Mouse (Mus musculus) G1E (cell line): Measurements from ENCODE around the gene Cadm2.

Experiments
- CTCF ChIP-seq: IDR thresholded peaks from 2 replicates; pipeline ENCODE4 v1.5.1; 2012; ENCODE audit warnings: low read depth, low read length, inconsistent platforms, mixed read lengths
- GATA1 ChIP-seq: IDR thresholded peaks from 2 replicates; pipeline ENCODE4 v1.6.1; 2012; ENCODE audit warnings: borderline replicate concordance, low read length, inconsistent platforms, mixed read lengths
- GATA2 ChIP-seq: IDR thresholded peaks from 2 replicates; pipeline ENCODE4 v1.6.1; 2012; ENCODE audit warnings: low read depth, low read length, inconsistent platforms, borderline replicate concordance
- POLR2AphosphoS5 ChIP-seq: IDR thresholded peaks from 2 replicates; pipeline ENCODE4 v1.6.1; 2012; ENCODE audit warnings: low read depth, low read length, inconsistent platforms; ENCODE audit not compliant: insufficient replicate concordance
- TAL1 ChIP-seq: conservative IDR thresholded peaks from 2 replicates; pipeline ENCODE4 v1.6.1; 2012; ENCODE audit warnings: low read depth, low read length, inconsistent platforms, mixed read lengths

DNA sequence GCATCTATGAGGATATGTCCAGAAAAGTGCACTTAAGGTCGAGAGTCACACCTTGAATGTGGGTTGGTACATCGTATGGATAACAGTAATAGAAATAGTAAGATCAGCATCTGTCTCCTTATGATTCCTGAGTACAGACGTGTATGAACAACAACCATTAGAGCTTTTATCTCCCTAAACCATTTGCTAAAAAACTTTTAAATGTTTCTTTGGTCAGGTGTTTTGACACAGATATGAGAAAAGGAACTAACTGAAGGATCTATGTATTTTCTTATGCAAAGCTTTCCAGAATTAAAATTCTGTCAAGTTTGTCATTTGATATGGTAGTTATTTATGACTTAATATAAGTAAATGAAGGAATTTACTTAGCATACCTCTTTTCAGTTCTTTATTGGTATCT lies 617.5 kb downstream of the Cadm2 start:
- TF ChIP-seq CTCF (no peak), GATA2 (no peak), POLR2AphosphoS5 (no peak), GATA1 (no peak), TAL1 (no peak)
